Mouse (Mus musculus): ENCODE data around the gene Olfr15.

DNA sequence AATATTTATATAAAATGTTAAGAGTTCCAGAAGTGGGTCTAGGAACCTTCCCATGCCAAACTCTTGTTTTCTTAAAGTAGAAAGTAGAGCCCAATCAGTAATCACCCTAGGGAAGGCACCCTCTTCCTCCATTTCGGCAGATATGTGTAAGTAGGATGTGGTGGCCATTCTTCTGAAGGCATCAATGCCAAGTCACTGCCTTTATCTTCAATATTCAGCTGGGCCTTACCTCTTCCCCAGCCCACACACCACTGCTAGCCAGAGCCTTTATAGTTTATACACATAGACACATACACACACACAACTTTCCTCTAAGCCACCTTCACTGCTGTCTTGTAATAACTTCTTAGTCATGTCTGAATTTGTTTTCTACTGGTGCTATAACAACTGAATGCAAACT is 25.1 kb downstream of the Olfr15 start:
- no peak for TF ChIP-seq POLR2A (IDR thresholded peaks at IDR 0.05; ENCODE audit: extremely low read depth, insufficient read depth, low read length)
- no peak for TF ChIP-seq CTCF (IDR thresholded peaks at IDR 0.05; ENCODE audit: low read depth, low read length)
